Mouse (Mus musculus) testis, adult 10 weeks (tissue): ENCODE measurements around the gene Olfr31. TPM values are rescaled to one million over a fixed set of nuclear protein-coding genes. Genes with fewer than 3 reads are reported as not detected.

Experiments
- polyA plus RNA-seq: library from polyadenylated mRNA; stranded (reverse); fragments of 350-450 nt; fragmentation: Illumina TruSeq; extraction: RNeasy Lipid Tissue Mini Kit (QIAGEN cat#74804); gene quantifications from one replicate; pipeline ENCODE4 v1.2.3, GENCODE M21; 2014; ENCODE audit warnings: low read depth, low replicate concordance

Olfr31 gene
- polyA plus RNA-seq: not detected

GRCm38 (mm10) chr14:14322528-14322927, at the start of gene Olfr31:
TSS of gene Olfr31 (plus strand) at chr14:14322828.

GRCm38 (mm10) chr14:14345948-14346812, 23.6 kb downstream of the Olfr31 start, which contains the start of gene Il3ra:
TSS of gene Il3ra (plus strand) at chr14:14346275.

Other genes starting within 250 kb of the Olfr31 start
- 149 TPM for gene Psmd6, start 201.8 kb upstream of the Olfr31 start, polyA plus RNA-seq
- gene Olfr720, start 136.0 kb upstream of the Olfr31 start, polyA plus RNA-seq: not detected
- gene Il3ra, start 23.4 kb downstream of the Olfr31 start, polyA plus RNA-seq: not detected
- not detected for gene Olfr721-ps1, start 78.5 kb downstream of the Olfr31 start, polyA plus RNA-seq